Mouse (Mus musculus) forebrain, embryonic 10.5 days (tissue): ENCODE results near the gene Cacna1d. TPM values are rescaled to one million over a fixed set of nuclear protein-coding genes. Genes with fewer than 3 reads are reported as not detected.

Experiments used
- DNase-seq: peaks from one replicate; pipeline ENCODE4 v3.0.0-alpha.2; 2017; ENCODE audit warnings: low spot score; ENCODE audit errors: extremely low spot score
- H3K27ac ChIP-seq: fragments of 300-500 bp; sonication (generic); 2 replicates; pipeline ENCODE4 v1.5.1; 2016; ENCODE audit warnings: mild to moderate bottlenecking
- H3K27me3 ChIP-seq: fragments of 300-500 bp; sonication (generic); 2 replicates; pipeline ENCODE4 v1.6.1; 2016; ENCODE audit warnings: mild to moderate bottlenecking; ENCODE audit not compliant: poor library complexity, severe bottlenecking
- H3K36me3 ChIP-seq: fragments of 300-500 bp; sonication (generic); replicated peaks from 2 replicates; pipeline ENCODE4 v1.6.1; 2016; ENCODE audit warnings: mild to moderate bottlenecking, moderate library complexity
- H3K4me1 ChIP-seq: fragments of 300-500 bp; sonication (generic); 2 replicates; pipeline ENCODE4 v1.6.1; 2016
- H3K4me3 ChIP-seq: fragments of 300-500 bp; sonication (generic); 2 replicates; pipeline ENCODE4 v1.5.1; 2016; ENCODE audit warnings: mild to moderate bottlenecking, moderate library complexity
- H3K9me3 ChIP-seq: fragments of 300-500 bp; sonication (generic); 2 replicates; pipeline ENCODE4 v1.6.1; 2016; ENCODE audit warnings: mild to moderate bottlenecking, moderate library complexity
- WGBS: fragments of 180-500 bp; shearing (Covaris S2); methylation state at CpG from one replicate; pipeline ENCODE4 v1.1.7; 2016; 5-methylcytosine and 5-hydroxymethylcytosine counted together
- polyA plus RNA-seq: library from polyadenylated mRNA; unstranded; fragments of >200 nt; fragmentation: Nextera tagmentation; extraction: Ambion mirVana; gene quantifications from 2 replicates; pipeline ENCODE4 v1.2.1, GENCODE M21; 2016

Gene Cacna1d
- polyA plus RNA-seq, 1 experiment from 2014 or later: 1.3 TPM

DNA sequence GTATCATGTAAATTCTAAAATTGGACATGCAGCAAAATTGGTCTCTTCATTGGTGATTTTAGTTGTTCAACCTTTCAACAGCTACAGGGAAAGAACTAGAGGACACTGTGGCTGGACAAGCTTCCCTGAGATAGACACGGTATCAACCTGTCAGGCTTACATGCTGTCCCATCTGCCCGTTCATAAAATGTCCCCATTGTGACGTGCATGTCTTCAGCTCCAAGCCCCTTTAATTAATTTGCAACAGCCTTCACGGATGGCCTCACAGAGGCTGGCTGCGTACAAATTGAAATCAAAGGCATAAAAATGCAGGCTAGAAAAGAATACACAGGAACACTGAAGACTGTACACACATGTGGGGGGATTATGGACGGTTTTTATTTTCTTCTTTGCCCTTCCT is 185.0 kb downstream of the Cacna1d start:
- H3K36me3 ChIP-seq: no peaks in the 10 kb centered on the region
- peaks cover 2% of the 10 kb centered on the region; the same call in 1 of the 2 replicates for H3K4me1 ChIP-seq
- DNase-seq: no peak
- H3K4me3 ChIP-seq: no peak overlapping the region
- H3K9me3 ChIP-seq: no peaks in the 10 kb centered on the region
- WGBS: 83% methylated on average over 6 of the region's 6 CpGs
- no peak overlapping the region for H3K27ac ChIP-seq
- H3K27me3 ChIP-seq: no peaks in the 10 kb centered on the region

DNA sequence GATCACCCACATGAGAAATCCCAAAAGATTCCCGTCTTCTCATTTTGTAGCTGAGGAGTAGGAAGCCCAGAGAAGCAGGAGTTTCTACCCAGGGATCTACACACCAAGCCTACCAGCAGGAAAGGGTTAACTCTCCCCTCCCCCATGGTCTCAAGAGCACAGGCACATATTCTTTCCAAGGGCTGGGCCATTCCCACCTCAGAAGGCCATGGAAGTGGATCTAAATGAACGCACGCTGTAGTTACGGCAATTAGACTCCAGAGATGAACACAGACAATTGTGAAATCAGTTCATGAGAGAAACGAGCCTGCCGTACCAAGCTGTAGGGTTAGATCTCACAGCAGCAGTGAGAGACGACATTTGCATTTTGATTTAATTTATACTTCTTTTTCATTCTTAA is 191.3 kb downstream of the Cacna1d start:
- Histone ChIP-seq H3K9me3 (no peaks in the 10 kb centered on the region), H3K27me3 (no peaks in the 10 kb centered on the region), H3K4me1 (0 out of 2 replicates have a peak, but pooled peaks cover 4% of the 10 kb centered on the region), H3K4me3 (no peak overlapping the region), H3K36me3 (no peaks in the 10 kb centered on the region), H3K27ac (no peak overlapping the region)
- DNase-seq: peak; percentile 10
- 79% methylated on average over 7 of the region's 7 CpGs for WGBS

DNA sequence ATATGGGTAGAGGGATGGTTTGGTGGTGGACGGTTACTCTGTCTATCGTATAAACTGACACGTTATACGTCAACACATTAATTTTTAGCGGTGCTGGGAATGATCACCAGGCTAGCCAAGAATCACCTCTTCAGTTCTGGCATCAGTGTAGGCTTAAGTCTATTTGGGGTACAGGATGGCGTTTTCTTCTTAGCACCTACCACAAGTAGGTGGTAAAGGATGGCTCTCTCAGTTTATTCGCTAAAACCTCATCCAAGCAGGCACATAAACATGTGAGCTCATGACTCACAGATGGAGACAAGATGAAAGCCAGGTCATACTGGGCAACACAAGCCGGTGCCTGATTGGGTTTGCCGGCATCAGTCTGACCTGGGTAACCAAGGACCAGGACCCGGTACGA is 193.8 kb downstream of the Cacna1d start:
- Histone ChIP-seq H3K9me3 (no peaks in the 10 kb centered on the region), H3K4me1 (peaks cover 8% of the 10 kb centered on the region), H3K36me3 (no peaks in the 10 kb centered on the region), H3K4me3 (no peak overlapping the region), H3K27me3 (no peaks in the 10 kb centered on the region), H3K27ac (no peak overlapping the region)
- 96% methylated on average over 11 of the region's 11 CpGs for WGBS
- peak; percentile 10 for DNase-seq

DNA sequence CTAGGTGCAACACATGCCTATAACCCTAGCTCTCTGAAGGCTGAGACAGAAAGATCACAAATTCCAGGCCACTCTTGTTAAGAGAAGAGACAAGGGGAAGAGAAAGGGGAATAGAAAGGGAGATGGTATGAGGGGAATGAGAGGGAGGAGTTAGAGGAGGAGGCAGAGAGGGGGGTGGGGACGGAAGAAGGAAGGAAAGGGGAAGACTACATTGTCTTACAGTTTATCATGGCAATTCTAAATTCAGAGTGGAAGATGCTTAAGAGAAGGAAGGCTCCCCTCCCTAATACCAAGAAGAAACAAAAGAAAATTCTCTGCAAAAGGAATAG is 199.2 kb downstream of the Cacna1d start:
- H3K27ac ChIP-seq: no peak overlapping the region
- H3K36me3 ChIP-seq: no peaks in the 10 kb centered on the region
- H3K9me3 ChIP-seq: no peaks in the 10 kb centered on the region
- no peak for DNase-seq
- no peaks in the 10 kb centered on the region for H3K27me3 ChIP-seq
- no peak overlapping the region for H3K4me3 ChIP-seq
- WGBS: 41% methylated on average over 1 of the region's 1 CpGs
- H3K4me1 ChIP-seq: peaks cover 17% of the 10 kb centered on the region

DNA sequence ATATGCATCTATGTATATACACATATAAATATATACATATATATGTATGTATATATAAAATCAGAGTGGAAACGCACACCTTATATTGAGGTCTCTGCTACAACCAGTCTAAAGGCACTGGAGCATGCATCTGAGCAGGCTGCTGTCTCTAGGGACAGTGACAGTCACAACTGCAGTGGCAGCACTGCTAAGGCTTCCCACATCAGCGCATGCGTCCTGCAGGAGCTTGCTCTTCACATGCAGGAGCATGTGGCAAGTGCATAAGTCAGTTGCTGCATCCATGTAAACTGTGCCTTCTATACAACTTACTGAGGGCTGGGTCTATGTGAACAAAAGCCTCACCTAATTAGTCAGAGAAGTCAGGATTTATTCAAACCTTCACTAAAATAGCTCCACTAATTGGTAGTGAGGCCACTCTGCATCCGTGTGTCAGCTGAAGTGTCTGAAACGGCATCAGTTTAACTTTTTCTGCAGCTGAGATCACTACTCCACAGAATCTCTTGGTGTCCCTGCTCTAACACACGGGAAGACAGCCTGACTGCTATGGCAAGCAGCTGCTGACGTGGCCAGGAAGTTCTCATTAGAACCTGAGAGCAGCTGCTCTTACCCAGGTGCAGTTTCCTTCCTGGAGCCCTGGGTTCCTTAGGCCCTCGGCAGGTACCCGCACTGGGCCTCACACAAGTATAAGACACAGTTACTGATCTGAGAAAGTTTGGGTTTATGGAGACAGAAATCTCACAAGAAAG is 199.7 kb downstream of the Cacna1d start:
- Histone ChIP-seq H3K27ac (no peak overlapping the region), H3K36me3 (no peaks in the 10 kb centered on the region), H3K4me1 (peaks cover 17% of the 10 kb centered on the region), H3K4me3 (no peak overlapping the region), H3K9me3 (no peaks in the 10 kb centered on the region), H3K27me3 (no peaks in the 10 kb centered on the region)
- DNase-seq: peak; percentile 12
- 62% methylated on average over 9 of the region's 9 CpGs for WGBS

DNA sequence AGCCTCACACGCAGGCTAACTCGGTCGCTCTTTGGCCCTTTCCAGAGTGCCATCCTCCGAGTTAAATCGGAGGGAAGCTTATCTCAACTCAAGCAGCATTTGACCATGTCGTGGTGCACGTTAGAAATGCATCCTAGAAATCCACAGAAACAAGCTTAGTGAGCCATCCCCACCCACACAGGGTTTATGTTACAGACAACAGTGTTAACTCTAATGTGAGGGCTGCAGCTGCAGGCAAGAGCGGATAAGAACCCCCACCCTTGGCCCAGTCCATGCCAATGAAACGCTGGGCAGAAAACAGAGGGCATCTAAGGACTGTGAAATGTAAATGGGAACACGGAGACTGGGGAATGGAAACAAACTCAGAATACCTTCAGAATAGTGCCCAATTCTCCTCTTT is 206.8 kb downstream of the Cacna1d start:
- H3K4me1 ChIP-seq: no peaks in the 10 kb centered on the region
- no peak overlapping the region for H3K27ac ChIP-seq
- no peaks in the 10 kb centered on the region for H3K27me3 ChIP-seq
- H3K36me3 ChIP-seq: no peaks in the 10 kb centered on the region
- H3K9me3 ChIP-seq: no peaks in the 10 kb centered on the region
- H3K4me3 ChIP-seq: no peak overlapping the region
- 83% methylated on average over 10 of the region's 10 CpGs for WGBS
- peak; percentile 10 for DNase-seq

DNA sequence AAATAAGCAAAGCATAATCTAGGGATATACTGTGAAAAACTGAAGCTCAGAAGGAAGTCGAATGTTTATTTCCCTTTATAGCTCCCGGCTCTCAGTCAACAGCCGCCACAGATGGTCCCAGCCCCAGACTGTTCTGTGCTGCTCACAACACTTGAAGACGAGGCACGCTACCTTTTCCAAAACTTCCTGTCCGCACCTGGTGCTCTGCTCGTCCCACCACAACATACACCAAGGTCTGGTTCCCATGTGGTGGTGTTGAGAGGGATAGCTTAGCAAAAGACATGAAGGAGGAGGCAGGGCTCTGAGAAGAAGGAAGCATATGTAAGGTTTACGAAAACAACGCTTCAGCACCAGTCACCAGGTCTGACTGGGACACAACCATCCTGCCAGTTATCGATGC is 207.2 kb downstream of the Cacna1d start:
- H3K4me3 ChIP-seq: no peak overlapping the region
- 80% methylated on average over 10 of the region's 10 CpGs for WGBS
- no peaks in the 10 kb centered on the region for H3K9me3 ChIP-seq
- peak; percentile 6 for DNase-seq
- H3K36me3 ChIP-seq: no peaks in the 10 kb centered on the region
- no peaks in the 10 kb centered on the region for H3K27me3 ChIP-seq
- no peak overlapping the region for H3K27ac ChIP-seq
- H3K4me1 ChIP-seq: no peaks in the 10 kb centered on the region

DNA sequence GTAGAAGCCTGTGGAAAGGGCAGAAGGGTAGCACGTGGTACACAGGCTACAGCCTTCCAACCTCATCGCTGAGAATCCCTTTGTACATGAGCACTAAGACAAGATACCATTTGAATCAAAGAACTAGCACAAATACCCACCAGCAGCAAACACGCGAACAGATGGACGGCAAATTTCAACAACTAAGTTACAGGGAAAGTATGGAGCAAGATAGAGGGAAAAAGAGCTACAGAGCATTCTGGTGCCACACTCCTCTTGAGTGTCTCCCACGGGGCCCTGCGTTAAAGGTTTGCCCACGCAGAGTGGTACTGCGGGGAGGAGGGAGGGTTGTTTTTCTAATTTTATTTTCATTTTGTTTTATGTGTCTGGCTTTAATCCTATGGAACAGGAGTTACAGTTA is 215.7 kb downstream of the Cacna1d start:
- H3K27me3 ChIP-seq: no peaks in the 10 kb centered on the region
- no peak overlapping the region for H3K27ac ChIP-seq
- no peaks in the 10 kb centered on the region for H3K36me3 ChIP-seq
- 91% methylated on average over 9 of the region's 9 CpGs for WGBS
- no peak overlapping the region for H3K4me3 ChIP-seq
- no peak for DNase-seq
- H3K9me3 ChIP-seq: no peaks in the 10 kb centered on the region
- no peaks in the 10 kb centered on the region for H3K4me1 ChIP-seq

DNA sequence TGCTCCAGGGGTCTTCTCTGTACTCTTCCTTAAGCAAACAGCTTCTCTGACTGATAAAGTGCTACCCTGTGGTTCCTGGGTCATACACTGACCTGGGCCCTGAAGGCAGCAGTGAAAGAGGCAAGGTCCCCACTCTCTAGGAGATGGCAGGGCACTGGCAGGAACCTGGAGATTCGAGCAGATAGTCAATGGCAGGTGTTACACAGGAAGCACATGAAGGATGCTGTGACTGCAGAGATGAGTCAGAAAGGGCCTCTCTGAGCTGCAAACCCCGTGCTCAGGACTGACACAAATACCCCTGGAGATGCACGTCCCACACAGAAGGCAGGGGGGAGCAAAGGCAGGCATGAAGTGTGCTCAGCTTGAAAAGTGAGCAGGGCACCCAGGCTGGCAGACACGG is 218.3 kb downstream of the Cacna1d start:
- Histone ChIP-seq H3K27ac (no peak overlapping the region), H3K36me3 (no peaks in the 10 kb centered on the region), H3K4me1 (no peaks in the 10 kb centered on the region), H3K4me3 (no peak overlapping the region), H3K9me3 (no peaks in the 10 kb centered on the region), H3K27me3 (no peaks in the 10 kb centered on the region)
- 76% methylated on average over 4 of the region's 4 CpGs for WGBS
- peak; percentile 9 for DNase-seq

DNA sequence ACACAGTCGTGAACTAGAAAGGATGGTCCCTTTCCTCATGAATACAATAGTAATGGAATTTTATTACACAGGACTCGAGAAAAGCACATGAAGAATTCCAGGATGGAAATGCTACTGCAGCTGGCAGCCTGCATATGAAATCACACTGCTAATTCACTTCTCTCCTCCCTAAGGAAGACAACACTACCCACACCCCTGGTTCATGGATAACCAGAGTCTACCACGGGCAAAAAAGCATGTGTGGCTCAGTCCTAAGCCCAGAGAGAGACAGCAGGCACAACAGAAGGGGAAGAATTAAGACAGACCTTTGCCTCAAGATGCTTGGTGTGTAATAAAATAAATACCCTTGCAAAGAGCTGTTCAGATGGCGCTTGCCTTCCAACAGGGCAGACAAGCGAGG is 218.7 kb downstream of the Cacna1d start:
- Histone ChIP-seq H3K9me3 (no peaks in the 10 kb centered on the region), H3K27me3 (no peaks in the 10 kb centered on the region), H3K27ac (no peak overlapping the region), H3K36me3 (no peaks in the 10 kb centered on the region), H3K4me3 (no peak overlapping the region), H3K4me1 (no peaks in the 10 kb centered on the region)
- DNase-seq: peak; percentile 3
- WGBS: 89% methylated on average over 5 of the region's 5 CpGs

DNA sequence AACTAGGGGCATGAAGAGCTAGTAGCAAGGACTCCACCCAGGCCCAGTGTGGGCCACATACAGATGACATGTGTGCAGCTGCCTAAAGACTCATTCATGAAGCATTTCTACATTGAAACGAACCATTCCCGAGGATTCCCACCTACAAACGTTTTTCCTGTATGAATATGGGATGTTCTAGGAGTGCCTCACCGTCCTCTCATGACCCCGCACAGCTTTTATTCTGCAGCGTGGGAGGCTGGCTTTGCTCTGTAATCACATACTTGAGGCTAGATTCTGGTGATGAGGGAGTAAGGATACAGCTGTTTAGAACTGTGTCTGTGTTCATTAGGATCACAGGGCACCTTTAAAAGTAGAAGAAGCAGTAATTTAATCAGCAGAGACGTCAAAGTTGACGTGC is 219.4 kb downstream of the Cacna1d start:
- H3K27me3 ChIP-seq: no peaks in the 10 kb centered on the region
- H3K4me3 ChIP-seq: no peak overlapping the region
- no peaks in the 10 kb centered on the region for H3K36me3 ChIP-seq
- DNase-seq: peak; percentile 7
- no peaks in the 10 kb centered on the region for H3K9me3 ChIP-seq
- WGBS: 89% methylated on average over 8 of the region's 8 CpGs
- no peaks in the 10 kb centered on the region for H3K4me1 ChIP-seq
- H3K27ac ChIP-seq: no peak overlapping the region

DNA sequence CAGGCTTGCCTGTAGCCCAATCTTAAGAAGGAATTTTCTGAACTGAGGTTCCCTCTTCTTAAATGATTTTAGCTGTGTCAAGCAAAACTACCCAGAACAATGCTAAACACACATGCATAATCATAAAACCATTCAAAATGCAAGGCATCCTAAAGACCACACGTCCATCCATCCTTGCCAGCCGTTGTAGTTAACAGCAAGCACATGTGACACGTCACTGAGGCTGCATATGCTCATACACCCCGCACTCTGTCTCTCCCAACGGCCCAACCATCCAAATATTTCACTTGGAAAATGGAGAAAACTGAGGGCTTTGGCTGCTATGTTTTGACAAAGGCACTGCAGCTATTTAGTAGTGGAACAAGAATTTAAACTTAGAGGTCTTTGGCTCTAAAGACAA is 220.9 kb downstream of the Cacna1d start:
- Histone ChIP-seq H3K4me3 (no peak overlapping the region), H3K36me3 (no peaks in the 10 kb centered on the region), H3K4me1 (no peaks in the 10 kb centered on the region), H3K9me3 (no peaks in the 10 kb centered on the region), H3K27ac (no peak overlapping the region), H3K27me3 (no peaks in the 10 kb centered on the region)
- no peak for DNase-seq
- 90% methylated on average over 5 of the region's 5 CpGs for WGBS

DNA sequence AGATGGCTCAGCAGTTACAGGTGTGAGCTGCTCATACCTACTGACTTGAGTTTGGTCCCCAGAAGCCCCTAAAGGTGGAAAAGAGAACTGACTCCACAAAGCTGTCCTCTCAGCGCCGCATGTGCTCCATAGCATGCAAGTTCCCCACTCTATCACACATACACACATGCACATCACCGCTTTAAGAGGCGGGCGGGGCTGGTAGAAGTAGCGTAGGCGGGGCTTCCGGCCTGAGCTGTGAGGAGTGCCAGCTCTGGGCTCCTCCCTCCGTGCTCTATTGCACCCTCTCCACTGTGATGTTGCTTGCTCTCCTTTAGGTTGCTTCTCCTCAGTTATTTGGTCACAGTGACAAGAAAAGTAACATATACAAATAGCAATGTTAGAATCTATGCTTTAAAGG is 225.5 kb downstream of the Cacna1d start:
- DNase-seq: no peak
- no peaks in the 10 kb centered on the region for H3K4me1 ChIP-seq
- no peaks in the 10 kb centered on the region for H3K36me3 ChIP-seq
- WGBS: 76% methylated on average over 9 of the region's 9 CpGs
- H3K27ac ChIP-seq: no peak overlapping the region
- H3K27me3 ChIP-seq: no peaks in the 10 kb centered on the region
- no peaks in the 10 kb centered on the region for H3K9me3 ChIP-seq
- no peak overlapping the region for H3K4me3 ChIP-seq
